Mouse (Mus musculus): ENCODE results near the gene Son.

Gene Son

GRCm38 (mm10) chr16:91647461-91648219, at the start of gene Son:
Gene Son (plus strand): TSS chr16:91647506.
- DNase-seq, result peak; percentile 98

DNA sequence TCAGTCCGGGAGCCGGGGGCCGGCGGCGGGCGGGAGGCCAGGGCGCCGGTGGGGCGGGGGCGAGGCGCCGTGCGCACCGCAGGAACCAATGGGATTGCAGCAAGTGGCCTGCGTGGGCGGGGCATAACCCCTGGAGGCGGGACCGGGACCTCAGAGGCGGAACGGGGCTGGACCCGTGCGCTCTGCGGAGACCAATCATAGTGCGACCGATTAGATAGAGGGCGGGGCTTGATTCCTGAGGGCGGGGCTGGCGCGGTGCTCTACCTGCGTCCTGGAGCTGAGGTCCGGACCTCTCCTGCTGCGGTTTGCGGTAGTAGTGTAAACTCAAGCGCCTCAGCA, 49.7 kb upstream of the Son start, which contains the start of gene Tmem50b:
Gene Tmem50b, minus strand, starts transcription at position 129 of the 339 bp plus-strand sequence.
- peak; percentile 99 for DNase-seq

- no peak for DNase-seq
Observed at GRCm38 (mm10) chr16:91599242-91599641, 48.1 kb upstream of the Son start.

- DNase-seq, result no peak
Observed at GRCm38 (mm10) chr16:91601081-91601480, 46.2 kb upstream of the Son start.

DNA sequence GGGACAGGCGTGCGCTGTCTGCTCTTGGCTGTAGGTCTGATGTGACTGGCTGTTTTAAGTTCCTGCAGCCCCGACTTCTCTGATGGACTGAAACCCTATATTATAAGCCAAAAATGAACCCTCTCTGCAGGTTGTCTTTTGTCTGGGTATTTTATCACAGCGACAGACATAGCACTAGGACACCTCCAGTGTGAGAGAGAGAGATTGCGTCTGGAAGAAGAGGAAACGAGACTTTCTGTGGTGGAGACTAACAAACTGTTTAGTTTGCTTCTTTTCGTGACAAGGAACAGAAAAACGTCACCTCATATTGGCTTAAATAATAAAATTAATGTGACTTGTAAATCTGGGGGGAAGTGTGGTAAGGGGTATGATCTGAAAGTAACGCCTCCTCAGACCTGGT, 45.6 kb upstream of the Son start:
- DNase-seq, result no peak

DNA sequence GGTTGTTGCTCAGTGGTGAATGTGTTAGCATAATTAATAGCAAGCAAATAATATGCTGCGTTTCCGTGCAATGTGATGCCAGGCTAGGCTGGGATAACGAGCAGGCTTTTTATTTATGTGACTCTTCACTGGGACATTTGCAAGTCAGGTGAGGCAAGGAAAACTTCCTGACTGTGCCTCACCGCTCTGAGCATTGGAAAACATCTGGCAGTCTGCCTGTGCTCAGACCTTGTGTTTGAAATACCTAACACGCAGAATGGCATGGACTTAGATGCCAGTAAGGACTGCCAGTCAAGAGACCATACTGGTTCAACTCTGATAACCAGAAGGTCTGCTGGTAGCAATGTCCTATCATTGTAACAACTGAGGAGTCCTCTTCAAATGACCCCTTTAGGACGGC, 42.1 kb upstream of the Son start:
- DNase-seq, result no peak

DNA sequence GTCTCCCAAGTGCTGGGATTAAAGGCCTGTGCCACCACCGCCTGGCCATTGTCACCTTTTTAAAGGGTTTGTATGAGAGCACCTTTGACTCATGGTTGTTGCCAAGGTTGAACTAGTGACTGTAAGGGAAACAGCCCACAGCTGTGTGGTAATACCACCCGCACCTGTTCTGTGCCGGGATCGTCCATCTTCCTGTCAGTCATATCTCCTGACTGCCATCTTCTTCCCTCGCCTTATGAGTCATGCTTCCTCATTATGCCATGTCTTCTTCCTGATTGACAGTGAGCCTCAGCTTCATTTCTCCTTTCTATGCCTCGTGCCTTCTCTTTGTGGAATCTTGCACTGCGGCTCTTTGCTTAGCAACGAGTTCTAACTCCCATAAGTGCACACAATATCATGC, 40.3 kb upstream of the Son start:
- peak; percentile 31 for DNase-seq

DNA sequence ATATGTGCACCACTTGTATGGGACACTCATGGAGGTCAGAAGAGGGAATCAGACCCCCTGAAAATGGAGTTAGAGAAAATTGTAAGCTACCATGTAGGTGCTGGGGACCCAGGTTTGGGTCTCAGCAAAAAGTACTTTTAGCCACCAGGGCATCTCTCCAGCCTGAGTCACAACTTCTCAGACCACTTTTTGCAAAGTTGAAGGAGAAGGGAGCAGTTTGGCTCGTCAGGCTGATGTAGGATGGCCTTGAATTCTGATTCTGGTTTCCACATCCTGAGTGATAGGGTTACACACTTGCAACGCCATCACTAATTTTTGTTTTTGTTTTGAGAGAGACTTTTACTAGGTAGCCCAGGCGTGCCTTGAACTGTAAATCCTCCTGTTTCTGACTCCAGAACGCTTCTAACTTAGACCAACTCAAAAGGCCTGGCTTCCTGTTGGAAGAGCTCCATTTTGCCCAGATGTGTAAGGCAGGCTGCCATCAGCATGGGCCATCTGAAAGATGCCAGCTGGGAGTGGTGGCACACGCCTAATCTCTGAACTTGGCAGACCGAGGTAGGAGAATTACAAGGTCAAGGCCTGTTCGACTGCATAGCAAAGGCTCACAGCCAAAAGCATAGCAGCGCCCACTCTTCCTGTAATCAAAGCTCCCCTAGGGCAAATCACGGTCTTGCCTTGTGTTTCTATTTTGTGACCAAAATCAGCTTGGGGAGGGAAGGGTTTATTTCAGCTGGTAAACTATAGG, 37.6 kb upstream of the Son start:
- no peak for DNase-seq

GRCm38 (mm10) chr16:91611248-91611647, 36.1 kb upstream of the Son start:
- DNase-seq, result no peak

GRCm38 (mm10) chr16:91612525-91612924, 34.8 kb upstream of the Son start:
- no peak for DNase-seq

GRCm38 (mm10) chr16:91614552-91614951, 32.8 kb upstream of the Son start:
- DNase-seq, result no peak

DNA sequence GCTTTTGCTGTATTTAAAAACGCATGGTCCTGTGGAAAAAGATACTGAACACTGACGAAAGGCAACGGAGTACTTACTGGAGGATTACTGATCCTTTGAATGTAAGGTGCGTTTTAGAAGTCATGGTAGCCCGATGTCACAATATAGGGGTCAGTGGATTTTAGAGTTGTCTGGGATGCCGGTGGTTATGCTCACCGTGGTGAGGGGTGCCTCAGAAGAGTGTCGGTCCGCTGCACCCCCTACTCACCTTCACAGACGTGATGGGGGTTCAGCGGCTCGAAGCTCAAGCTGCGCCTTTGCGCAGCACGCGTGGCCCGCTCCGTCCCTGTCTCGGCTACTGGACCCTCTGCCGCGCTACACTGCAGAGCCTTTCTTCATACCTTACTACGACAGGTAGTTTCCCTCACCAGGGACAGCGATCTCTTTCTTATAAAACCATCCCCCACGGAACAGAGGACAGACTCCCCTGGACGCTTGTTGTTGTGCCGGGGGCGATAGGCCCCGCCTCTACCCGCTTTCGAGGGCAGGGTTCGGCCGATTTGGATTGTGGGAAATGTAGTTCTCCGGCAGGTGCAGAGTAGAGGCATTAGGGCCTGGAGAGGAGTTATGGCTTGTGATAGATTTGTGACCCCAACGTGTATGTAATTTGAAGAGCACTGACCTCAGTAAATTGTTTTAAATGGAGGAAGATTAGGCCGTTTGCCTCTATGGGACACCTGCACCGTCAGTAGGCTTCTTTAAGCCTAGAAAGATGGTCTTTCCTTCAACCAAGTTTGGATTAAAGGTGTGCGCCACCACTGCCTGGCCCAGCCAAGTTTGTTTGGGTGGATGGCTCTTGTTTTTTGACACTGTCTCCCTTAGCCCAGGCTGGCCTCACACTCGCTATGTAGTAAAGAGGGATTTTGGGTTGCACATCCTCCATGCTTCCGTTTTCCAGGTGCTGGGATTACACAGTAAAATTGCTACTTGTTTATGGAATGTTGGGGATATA, 28.5 kb upstream of the Son start, which contains the start of gene Dnajc28:
Gene Dnajc28, minus strand, starts transcription at position 516 of the 991 bp plus-strand sequence.
- peak; percentile 76 for DNase-seq

- DNase-seq, result no peak
Observed at GRCm38 (mm10) chr16:91620185-91620584, 27.1 kb upstream of the Son start.

GRCm38 (mm10) chr16:91620991-91621390, 26.3 kb upstream of the Son start:
- no peak for DNase-seq

- peak; percentile 72 for DNase-seq
Observed at GRCm38 (mm10) chr16:91623074-91623473, 24.2 kb upstream of the Son start.

GRCm38 (mm10) chr16:91627831-91628230, 19.5 kb upstream of the Son start:
- no peak for DNase-seq

- no peak for DNase-seq
Observed at GRCm38 (mm10) chr16:91628673-91629072, 18.6 kb upstream of the Son start.

GRCm38 (mm10) chr16:91629749-91630148, 17.6 kb upstream of the Son start:
- DNase-seq, result no peak

GRCm38 (mm10) chr16:91630584-91630983, 16.7 kb upstream of the Son start:
- no peak for DNase-seq

DNA sequence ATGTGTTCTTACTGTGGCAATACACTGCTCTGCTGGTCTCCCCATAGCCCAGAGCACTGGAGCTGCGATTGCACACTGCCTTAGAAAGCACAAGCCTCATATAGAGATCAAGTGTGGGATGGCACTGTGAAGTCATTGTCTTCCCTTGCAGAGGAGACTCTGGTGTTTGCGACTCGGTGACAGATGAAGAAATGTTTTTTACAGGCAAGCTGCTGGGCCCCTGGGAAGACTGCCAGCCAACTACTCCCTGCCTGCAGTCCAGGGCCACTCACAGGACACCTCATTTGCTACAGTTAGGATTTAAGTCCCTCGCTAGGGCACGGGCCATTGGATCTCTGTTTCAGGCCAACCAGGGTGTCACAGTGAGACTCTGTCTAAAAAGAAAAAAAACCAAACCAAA, 14.9 kb upstream of the Son start:
- no peak for DNase-seq

DNA sequence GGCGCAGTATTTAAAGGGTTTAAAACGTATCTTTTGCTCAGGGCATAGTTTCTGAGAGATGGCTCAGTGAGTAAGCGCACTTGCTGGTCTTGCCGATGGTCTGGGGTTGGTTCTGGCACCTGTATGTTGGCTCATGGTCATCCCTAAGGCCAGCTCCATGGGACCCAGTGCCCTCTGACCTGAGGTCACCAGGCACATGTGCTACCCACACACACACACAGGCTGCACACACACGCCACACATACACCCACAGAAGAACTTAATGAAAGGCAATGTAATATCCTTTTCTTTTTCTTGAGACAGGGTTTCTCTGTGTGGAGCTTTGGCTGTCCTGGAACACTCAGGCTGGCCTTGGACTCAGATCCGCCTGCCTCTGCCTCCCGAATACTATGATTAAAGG, 14.4 kb upstream of the Son start:
- no peak for DNase-seq

GRCm38 (mm10) chr16:91633641-91634040, 13.7 kb upstream of the Son start:
- DNase-seq, result no peak

DNA sequence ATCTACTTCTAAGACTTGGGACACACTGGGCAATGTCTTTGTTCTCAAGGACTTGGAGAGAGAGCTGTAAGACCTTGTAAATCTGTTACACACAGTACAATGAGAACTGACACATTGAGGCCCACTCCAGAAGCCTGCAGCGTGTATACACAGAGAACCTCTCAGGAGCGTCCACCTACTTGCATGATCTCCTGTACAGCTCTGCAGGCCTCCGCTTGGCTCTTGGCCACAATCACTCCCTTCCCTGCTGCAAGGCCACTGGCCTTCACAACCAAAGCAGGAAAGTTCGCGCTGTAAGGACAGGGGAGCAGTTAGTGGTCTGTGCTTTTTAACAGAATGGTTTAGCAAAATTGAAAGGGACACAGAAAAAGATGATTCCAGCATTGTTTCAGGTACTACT, 8.1 kb upstream of the Son start:
- no peak for DNase-seq

All from layer of hippocampus, adult 9-11 months (tissue).